Mouse (Mus musculus): ENCODE measurements around the gene Zscan20.

- no peak for TF ChIP-seq CTCF (IDR thresholded peaks at IDR 0.05; ENCODE audit: low read depth)
- no peak for TF ChIP-seq EP300 (IDR thresholded peaks at IDR 0.05; ENCODE audit: low read depth)
Observed at GRCm38 (mm10) chr4:128575811-128576210, 34.1 kb downstream of the Zscan20 start.
